Mouse (Mus musculus) liver, postnatal 0 days (tissue): ENCODE measurements at regions not wholly inside any gene's neighbourhood (a gene's known extent, or its start where the extent isn't known, plus 50 kb on each side); places are given as distances from the start of the nearest gene placed in this dataset.

ENCODE experiments used
- CTCF ChIP-seq: sonication (generic); IDR thresholded peaks from 2 replicates; pipeline ENCODE4 v1.5.1; 2016; ENCODE audit warnings: antibody characterized with exemption, low read depth
- EP300 ChIP-seq: IDR thresholded peaks from 2 replicates; pipeline ENCODE4 v1.6.1; 2016; ENCODE audit warnings: antibody characterized with exemption, low read depth, mild to moderate bottlenecking

- TF ChIP-seq CTCF (peak; percentile 46), EP300 (no peak)
Observed at GRCm38 (mm10) chr16:75362095-75362494, 223.8 kb downstream of the Lipi start.
